Mouse (Mus musculus): ENCODE results near the gene Vps33b. TPM values are rescaled to one million over a fixed set of nuclear protein-coding genes. Genes with fewer than 3 reads are reported as not detected.
A peak's percentile ranks its signal among the peaks of the same experiment; 100 is the strongest.

Vps33b gene
- polyA plus RNA-seq, 1 experiment: 11.0 TPM

GRCm38 (mm10) chr7:80252437-80252836 lies 17.0 kb upstream of the Vps33b start:
- no peak for DNase-seq (ENCODE audit: low read depth in 1 of 2, low spot score in 2 of 2)
- H3K36me3 ChIP-seq (ENCODE audit: control insufficient read depth, insufficient read depth, low read length): no peaks in the 10 kb centered on the region
- no peaks in the 10 kb centered on the region for H3K27me3 ChIP-seq (ENCODE audit: control insufficient read depth, insufficient read depth, low read length)
- no peaks in the 10 kb centered on the region for H3K4me1 ChIP-seq (ENCODE audit: control insufficient read depth, insufficient read depth, insufficient read length)
- H3K4me3 ChIP-seq (ENCODE audit: extremely low read depth, insufficient read depth, insufficient read length): no peak overlapping the region
- no peak overlapping the region for H3K27ac ChIP-seq (ENCODE audit: insufficient read depth, low read length)
- TF ChIP-seq POLR2A (IDR thresholded peaks at IDR 0.05; ENCODE audit: low read depth, low read length) (no peak), CTCF (IDR thresholded peaks at IDR 0.05; ENCODE audit: extremely low read depth, insufficient read depth, insufficient read length, insufficient replicate concordance) (no peak)
- WGBS: 84% methylated on average over 7 of the region's 7 CpGs

GRCm38 (mm10) chr7:80252886-80253285 lies 16.6 kb upstream of the Vps33b start:
- no peak for TF ChIP-seq CTCF (IDR thresholded peaks at IDR 0.05; ENCODE audit: extremely low read depth, insufficient read depth, insufficient read length, insufficient replicate concordance)
- no peak for TF ChIP-seq POLR2A (IDR thresholded peaks at IDR 0.05; ENCODE audit: low read depth, low read length)
- no peaks in the 10 kb centered on the region for H3K27me3 ChIP-seq (ENCODE audit: control insufficient read depth, insufficient read depth, low read length)
- no peak overlapping the region for H3K4me3 ChIP-seq (ENCODE audit: extremely low read depth, insufficient read depth, insufficient read length)
- 92% methylated on average over 11 of the region's 11 CpGs for WGBS
- DNase-seq (ENCODE audit: low read depth in 1 of 2, low spot score in 2 of 2): no peak
- no peaks in the 10 kb centered on the region for H3K4me1 ChIP-seq (ENCODE audit: control insufficient read depth, insufficient read depth, insufficient read length)
- H3K36me3 ChIP-seq (ENCODE audit: control insufficient read depth, insufficient read depth, low read length): no peaks in the 10 kb centered on the region
- no peak overlapping the region for H3K27ac ChIP-seq (ENCODE audit: insufficient read depth, low read length)

GRCm38 (mm10) chr7:80255981-80256380 lies 13.5 kb upstream of the Vps33b start:
- WGBS: 66% methylated on average over 2 of the region's 2 CpGs
- Histone ChIP-seq H3K4me3 (ENCODE audit: extremely low read depth, insufficient read depth, insufficient read length) (no peak overlapping the region), H3K4me1 (ENCODE audit: control insufficient read depth, insufficient read depth, insufficient read length) (no peaks in the 10 kb centered on the region), H3K36me3 (ENCODE audit: control insufficient read depth, insufficient read depth, low read length) (no peaks in the 10 kb centered on the region), H3K27ac (ENCODE audit: insufficient read depth, low read length) (no peak overlapping the region), H3K27me3 (ENCODE audit: control insufficient read depth, insufficient read depth, low read length) (no peaks in the 10 kb centered on the region)
- no peak for DNase-seq (ENCODE audit: low read depth in 1 of 2, low spot score in 2 of 2)
- TF ChIP-seq POLR2A (IDR thresholded peaks at IDR 0.05; ENCODE audit: low read depth, low read length): no peak
- TF ChIP-seq CTCF (IDR thresholded peaks at IDR 0.05; ENCODE audit: extremely low read depth, insufficient read depth, insufficient read length, insufficient replicate concordance): no peak

- no peaks in the 10 kb centered on the region for H3K27me3 ChIP-seq (ENCODE audit: control insufficient read depth, insufficient read depth, low read length)
- no peak for DNase-seq (ENCODE audit: low read depth in 1 of 2, low spot score in 2 of 2)
- H3K36me3 ChIP-seq (ENCODE audit: control insufficient read depth, insufficient read depth, low read length): no peaks in the 10 kb centered on the region
- WGBS: 84% methylated on average over 2 of the region's 2 CpGs
- no peak overlapping the region for H3K27ac ChIP-seq (ENCODE audit: insufficient read depth, low read length)
- 0 out of 2 replicates have a peak, but pooled peaks cover 3% of the 10 kb centered on the region for H3K4me1 ChIP-seq (ENCODE audit: control insufficient read depth, insufficient read depth, insufficient read length)
- TF ChIP-seq POLR2A (IDR thresholded peaks at IDR 0.05; ENCODE audit: low read depth, low read length) (no peak), CTCF (IDR thresholded peaks at IDR 0.05; ENCODE audit: extremely low read depth, insufficient read depth, insufficient read length, insufficient replicate concordance) (no peak)
- no peak overlapping the region for H3K4me3 ChIP-seq (ENCODE audit: extremely low read depth, insufficient read depth, insufficient read length)
These were observed 11.7 kb upstream of the Vps33b start for GRCm38 (mm10) chr7:80257706-80258105.

- WGBS: 30% methylated on average over 40 of the region's 40 CpGs
- peaks cover 6% of the 10 kb centered on the region for H3K36me3 ChIP-seq (ENCODE audit: control insufficient read depth, insufficient read depth, low read length)
- H3K27me3 ChIP-seq (ENCODE audit: control insufficient read depth, insufficient read depth, low read length): no peaks in the 10 kb centered on the region
- H3K4me1 ChIP-seq (ENCODE audit: control insufficient read depth, insufficient read depth, insufficient read length): 0 out of 2 replicates have a peak, but pooled peaks cover 3% of the 10 kb centered on the region
- H3K27ac ChIP-seq (ENCODE audit: insufficient read depth, low read length): peak within 1 kb of the TSS; percentile 66
- peak within 1 kb of the TSS; percentile 84 for H3K4me3 ChIP-seq (ENCODE audit: extremely low read depth, insufficient read depth, insufficient read length)
- TF ChIP-seq CTCF (IDR thresholded peaks at IDR 0.05; ENCODE audit: extremely low read depth, insufficient read depth, insufficient read length, insufficient replicate concordance): no peak
- peak; percentile 60; the same call in 1 of the 2 replicates for TF ChIP-seq POLR2A (IDR thresholded peaks at IDR 0.05; ENCODE audit: low read depth, low read length)
- peak; percentile 70 to 79 for DNase-seq (ENCODE audit: low read depth in 1 of 2, low spot score in 2 of 2)
These were observed 8.7 kb upstream of the Vps33b start, which contains the start of gene Ngrn for GRCm38 (mm10) chr7:80260625-80261371. Gene Ngrn (plus strand): TSS chr7:80261215.

GRCm38 (mm10) chr7:80261372-80261990 lies 8.0 kb upstream of the Vps33b start:
- WGBS: 2% methylated on average over 32 of the region's 32 CpGs
- H3K27ac ChIP-seq (ENCODE audit: insufficient read depth, low read length): peak overlapping the region; percentile 66
- H3K4me1 ChIP-seq (ENCODE audit: control insufficient read depth, insufficient read depth, insufficient read length): 0 out of 2 replicates have a peak, but pooled peaks cover 3% of the 10 kb centered on the region
- TF ChIP-seq CTCF (IDR thresholded peaks at IDR 0.05; ENCODE audit: extremely low read depth, insufficient read depth, insufficient read length, insufficient replicate concordance) (no peak), POLR2A (IDR thresholded peaks at IDR 0.05; ENCODE audit: low read depth, low read length) (no peak)
- H3K36me3 ChIP-seq (ENCODE audit: control insufficient read depth, insufficient read depth, low read length): peaks cover 8% of the 10 kb centered on the region
- no peak for DNase-seq (ENCODE audit: low read depth in 1 of 2, low spot score in 2 of 2)
- peak overlapping the region; percentile 84 for H3K4me3 ChIP-seq (ENCODE audit: extremely low read depth, insufficient read depth, insufficient read length)
- no peaks in the 10 kb centered on the region for H3K27me3 ChIP-seq (ENCODE audit: control insufficient read depth, insufficient read depth, low read length)

All from spleen, adult 2 months (tissue).